Mouse (Mus musculus) kidney, postnatal 0 days (tissue): ENCODE results near the gene Uvrag. TPM values are rescaled to one million over a fixed set of nuclear protein-coding genes. Genes with fewer than 3 reads are reported as not detected.
A peak's percentile ranks its signal among the peaks of the same experiment; 100 is the strongest.

Source experiments
- ATAC-seq: fragments of 200-750 bp; cut with Nextera tagmentation; replicated peaks from 2 replicates; pipeline ENCODE4 v1.8.0; 2017; ENCODE audit warnings: low read depth, moderate number of reproducible peaks, moderate TSS enrichment, moderate library complexity; ENCODE audit not compliant: low FRiP score
- DNase-seq: peaks from one replicate; pipeline ENCODE4 v3.0.0-alpha.2; 2016; ENCODE audit warnings: low spot score
- H3K27ac ChIP-seq: fragments of 300-500 bp; sonication (generic); 2 replicates; pipeline ENCODE4 v1.5.1; 2014; ENCODE audit warnings: mild to moderate bottlenecking
- H3K27me3 ChIP-seq: fragments of 300-500 bp; sonication (generic); 2 replicates; pipeline ENCODE4 v1.6.1; 2014; ENCODE audit warnings: low read length, mixed read lengths; ENCODE audit not compliant: insufficient read depth
- H3K36me3 ChIP-seq: fragments of 300-500 bp; sonication (generic); 2 replicates; pipeline ENCODE4 v1.6.1; 2014; ENCODE audit warnings: low read length, mixed read lengths; ENCODE audit not compliant: insufficient read depth
- H3K4me1 ChIP-seq: fragments of 300-500 bp; sonication (generic); replicated peaks from 2 replicates; pipeline ENCODE4 v1.6.1; 2014; ENCODE audit warnings: antibody characterized with exemption, low read length, mixed read lengths; ENCODE audit not compliant: insufficient read depth
- H3K4me2 ChIP-seq: fragments of 300-500 bp; sonication (generic); 2 replicates; pipeline ENCODE4 v1.6.1; 2014; ENCODE audit warnings: mild to moderate bottlenecking, low read length, moderate library complexity, mixed read lengths
- H3K4me3 ChIP-seq: fragments of 300-500 bp; sonication (generic); replicated peaks from 2 replicates; pipeline ENCODE4 v1.5.1; 2014; ENCODE audit warnings: low read depth, low read length
- H3K9ac ChIP-seq: fragments of 300-500 bp; sonication (generic); 2 replicates; pipeline ENCODE4 v1.6.1; 2014; ENCODE audit warnings: low read depth, low read length
- H3K9me3 ChIP-seq: fragments of 300-500 bp; sonication (generic); replicated peaks from 2 replicates; pipeline ENCODE4 v1.6.1; 2016; ENCODE audit warnings: low read length, inconsistent platforms, mixed read lengths
- CTCF ChIP-seq: IDR thresholded peaks from 2 replicates; pipeline ENCODE4 v1.5.1; 2016; ENCODE audit warnings: antibody characterized with exemption, low read depth, mild to moderate bottlenecking, moderate library complexity
- WGBS: fragments of 180-500 bp; shearing (Covaris S2); extraction: QIAGEN DNeasy Blood & Tissue Kit; methylation state at CpG from one replicate; pipeline ENCODE4 v1.1.7; 2014; 5-methylcytosine and 5-hydroxymethylcytosine counted together
- polyA plus RNA-seq: library from polyadenylated mRNA; unstranded; fragments of >200 nt; fragmentation: Nextera tagmentation; extraction: Ambion mirVana; gene quantifications from 2 replicates; pipeline ENCODE4 v1.2.1, GENCODE M21; 2015

Gene Uvrag
- polyA plus RNA-seq, 1 experiment from 2014 or later: 19.0 TPM

GRCm38 (mm10) chr7:99120082-99120481 is 20.9 kb downstream of the Uvrag start:
- no peak overlapping the region for H3K9ac ChIP-seq
- no peak for DNase-seq
- no peaks in the 10 kb centered on the region for H3K9me3 ChIP-seq
- H3K4me2 ChIP-seq: no peak overlapping the region
- WGBS: 54% methylated on average over 4 of the region's 4 CpGs
- no peak overlapping the region for H3K27ac ChIP-seq
- no peak overlapping the region for H3K4me3 ChIP-seq
- no peaks in the 10 kb centered on the region for H3K27me3 ChIP-seq
- no peaks in the 10 kb centered on the region for H3K36me3 ChIP-seq
- no peaks in the 10 kb centered on the region; the same call in 1 of the 2 replicates for H3K4me1 ChIP-seq
- ATAC-seq: no peak
- no peak for TF ChIP-seq CTCF

DNA sequence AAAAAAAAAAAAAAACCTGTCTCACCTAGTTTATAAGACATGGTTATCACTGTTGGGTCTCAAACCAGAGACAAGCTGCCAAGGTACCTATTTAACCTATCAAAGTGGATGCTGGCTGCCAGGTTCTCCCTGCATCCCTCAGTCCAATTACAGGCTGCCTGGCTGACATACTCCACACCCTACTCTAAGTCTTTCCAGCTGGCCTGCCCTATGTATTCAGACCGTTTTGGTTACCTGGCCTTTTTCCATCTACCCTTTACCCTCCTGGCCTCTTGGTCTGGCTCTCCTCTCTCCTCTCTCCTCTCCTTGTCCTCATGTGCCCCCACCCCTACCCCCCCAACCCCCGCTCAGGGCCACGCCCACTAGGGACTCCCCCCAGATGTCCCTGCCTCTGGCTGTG is 24.2 kb downstream of the Uvrag start:
- no peak overlapping the region for H3K9ac ChIP-seq
- H3K9me3 ChIP-seq: no peaks in the 10 kb centered on the region
- TF ChIP-seq CTCF: no peak
- H3K36me3 ChIP-seq: no peaks in the 10 kb centered on the region
- H3K4me1 ChIP-seq: no peaks in the 10 kb centered on the region; the same call in 1 of the 2 replicates
- ATAC-seq: no peak
- WGBS: 73% methylated on average over 3 of the region's 3 CpGs
- H3K4me2 ChIP-seq: no peak overlapping the region
- no peaks in the 10 kb centered on the region for H3K27me3 ChIP-seq
- no peak overlapping the region for H3K4me3 ChIP-seq
- DNase-seq: no peak
- no peak overlapping the region for H3K27ac ChIP-seq

GRCm38 (mm10) chr7:99114006-99114726 is 26.8 kb downstream of the Uvrag start:
- H3K9ac ChIP-seq: no peak overlapping the region
- TF ChIP-seq CTCF: no peak
- no peaks in the 10 kb centered on the region for H3K27me3 ChIP-seq
- H3K36me3 ChIP-seq: no peaks in the 10 kb centered on the region
- WGBS: 77% methylated on average over 16 of the region's 16 CpGs
- no peak overlapping the region for H3K27ac ChIP-seq
- no peak for DNase-seq
- no peak overlapping the region for H3K4me3 ChIP-seq
- H3K9me3 ChIP-seq: no peaks in the 10 kb centered on the region
- H3K4me1 ChIP-seq: no peaks in the 10 kb centered on the region
- no peak overlapping the region for H3K4me2 ChIP-seq
- ATAC-seq: no peak

- Histone ChIP-seq H3K36me3 (no peaks in the 10 kb centered on the region), H3K27ac (no peak overlapping the region), H3K4me1 (peaks cover 11% of the 10 kb centered on the region), H3K4me2 (no peak overlapping the region), H3K4me3 (no peak overlapping the region), H3K9ac (no peak overlapping the region), H3K27me3 (no peaks in the 10 kb centered on the region), H3K9me3 (no peaks in the 10 kb centered on the region)
- peak; percentile 85 for TF ChIP-seq CTCF
- WGBS: 45% methylated on average over 3 of the region's 3 CpGs
- DNase-seq (peak; percentile 95), ATAC-seq (no peak)
These were observed 33.4 kb downstream of the Uvrag start for GRCm38 (mm10) chr7:99107566-99107965.

DNA sequence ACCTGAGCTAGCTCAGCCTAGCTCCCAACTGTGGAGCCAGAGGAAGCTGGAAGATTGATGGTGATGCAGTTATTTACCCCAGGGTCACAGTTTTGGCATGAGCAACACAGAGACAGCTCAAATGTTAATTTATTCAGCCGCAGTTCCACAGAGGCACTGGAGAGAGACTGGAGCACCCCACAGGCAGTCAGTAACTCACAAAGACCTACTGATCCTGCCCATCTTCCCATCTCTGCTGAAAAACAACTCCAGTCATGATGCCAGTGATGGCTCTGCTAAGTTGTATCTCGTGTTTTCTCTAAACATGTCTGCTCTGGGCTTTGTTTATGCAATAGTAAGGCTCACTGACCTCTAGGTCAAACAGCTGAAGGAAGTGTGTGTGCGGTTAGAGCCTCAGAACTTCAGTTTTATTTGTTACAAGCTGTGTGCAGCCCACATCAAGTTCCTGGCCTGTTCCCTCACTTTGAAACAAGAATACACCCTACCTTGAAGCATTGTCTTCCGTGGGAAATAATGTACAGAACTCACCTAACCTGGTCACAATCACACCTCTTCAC is 34.1 kb downstream of the Uvrag start:
- DNase-seq (peak; percentile 68), ATAC-seq (no peak; the same call in 1 of the 2 replicates)

GRCm38 (mm10) chr7:99101767-99102593 is 39.0 kb downstream of the Uvrag start:
- no peak for TF ChIP-seq CTCF
- Histone ChIP-seq H3K9me3 (no peaks in the 10 kb centered on the region), H3K27ac (peak overlapping the region; percentile 54; the same call in 1 of the 2 replicates), H3K4me3 (no peak overlapping the region), H3K4me1 (peaks cover 27% of the 10 kb centered on the region), H3K9ac (no peak overlapping the region), H3K4me2 (no peak overlapping the region), H3K36me3 (0 out of 2 replicates have a peak, but pooled peaks cover 9% of the 10 kb centered on the region), H3K27me3 (no peaks in the 10 kb centered on the region)
- WGBS: 22% methylated on average over 11 of the region's 11 CpGs
- DNase-seq: peak; percentile 77
- ATAC-seq: no peak; the same call in 1 of the 2 replicates

More for the DNA sequence above, 34.1 kb downstream of the Uvrag start:
- Histone ChIP-seq H3K9ac (no peak overlapping the region), H3K27ac (no peak overlapping the region), H3K4me3 (no peak overlapping the region), H3K4me1 (peaks cover 19% of the 10 kb centered on the region), H3K27me3 (no peaks in the 10 kb centered on the region), H3K9me3 (no peaks in the 10 kb centered on the region), H3K36me3 (no peaks in the 10 kb centered on the region), H3K4me2 (peak overlapping the region; percentile 6; the same call in 1 of the 2 replicates)
- TF ChIP-seq CTCF: no peak
- WGBS: 26% methylated on average over 4 of the region's 4 CpGs
